Mouse (Mus musculus): ENCODE measurements around the gene Pcdh7. TPM values are rescaled to one million over a fixed set of nuclear protein-coding genes. Genes with fewer than 3 reads are reported as not detected.

Gene Pcdh7
- 19.0 and 26.0 TPM in 2 replicates for polyA plus RNA-seq (2021; fragmentation: Nextera tagmentation)
- long read RNA-seq, experiment 1, full-length matches to known transcripts, result 5 of 71 reads
- long read RNA-seq, experiment 1, partial matches to known transcripts, result 21 of 71 reads
- long read RNA-seq, experiment 1, other reads (novel, unspliced or antisense), result 45 of 71 reads
- long read RNA-seq, experiment 2, full-length matches to known transcripts, result 3 of 116 reads
- long read RNA-seq, experiment 2, partial matches to known transcripts, result 2 of 116 reads
- long read RNA-seq, experiment 2, other reads (novel, unspliced or antisense), result 111 of 116 reads

DNA sequence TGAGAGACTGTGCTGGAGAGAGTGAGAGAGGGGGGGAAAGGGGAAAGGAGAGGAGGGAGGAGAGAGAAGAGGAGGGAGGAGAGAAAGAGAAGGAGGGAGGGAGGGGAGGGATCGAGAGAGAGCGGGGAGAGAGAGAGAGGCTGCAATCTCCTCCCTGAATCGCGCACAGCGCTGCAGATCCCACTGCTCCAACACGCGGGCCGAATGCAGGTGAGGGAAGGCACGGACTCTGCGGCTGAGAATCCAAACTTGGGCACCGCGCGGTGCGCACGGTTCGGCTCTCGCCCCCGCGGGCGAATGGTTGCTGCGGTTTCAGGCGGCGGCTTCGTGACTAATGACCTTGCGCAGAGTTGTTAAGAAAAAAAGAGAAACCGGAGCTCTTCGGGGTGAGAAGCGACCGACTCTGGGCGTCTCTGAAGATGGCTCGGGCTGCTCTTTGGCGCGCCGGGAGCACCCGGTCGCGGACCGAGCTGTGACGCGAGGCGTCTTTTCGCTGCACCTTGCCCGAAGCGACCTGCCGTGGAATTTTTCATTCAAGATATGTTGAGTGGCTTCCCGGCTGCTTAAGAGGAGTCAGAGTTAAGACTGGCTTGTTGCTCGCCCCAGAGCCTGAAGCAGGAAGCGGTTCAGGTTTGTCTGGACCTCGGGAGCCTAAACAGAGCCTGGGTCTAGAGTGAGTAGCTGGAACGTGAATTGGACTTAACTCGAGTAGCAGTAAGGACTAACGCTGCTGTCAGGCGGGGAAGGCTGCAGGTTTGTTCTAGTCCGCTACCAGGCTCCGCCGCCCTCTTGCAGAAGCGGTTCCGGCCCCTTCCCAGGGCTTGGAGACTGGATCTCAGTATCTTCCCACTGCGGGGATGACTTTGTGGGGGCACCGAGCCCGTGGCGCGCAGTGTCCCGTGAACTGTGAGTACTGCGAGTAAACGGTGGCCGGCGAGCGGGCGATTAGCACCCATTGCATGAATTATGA, at the start of gene Pcdh7:
TSS of gene Pcdh7 (plus strand) at position 62 of the 970 bp plus-strand sequence.

